Mouse (Mus musculus): Measurements from ENCODE around the gene Dynlrb2. TPM values are rescaled to one million over a fixed set of nuclear protein-coding genes. Genes with fewer than 3 reads are reported as not detected.

The Dynlrb2 gene
- polyA plus RNA-seq, 1 experiment from 2014 or later: not detected

DNA sequence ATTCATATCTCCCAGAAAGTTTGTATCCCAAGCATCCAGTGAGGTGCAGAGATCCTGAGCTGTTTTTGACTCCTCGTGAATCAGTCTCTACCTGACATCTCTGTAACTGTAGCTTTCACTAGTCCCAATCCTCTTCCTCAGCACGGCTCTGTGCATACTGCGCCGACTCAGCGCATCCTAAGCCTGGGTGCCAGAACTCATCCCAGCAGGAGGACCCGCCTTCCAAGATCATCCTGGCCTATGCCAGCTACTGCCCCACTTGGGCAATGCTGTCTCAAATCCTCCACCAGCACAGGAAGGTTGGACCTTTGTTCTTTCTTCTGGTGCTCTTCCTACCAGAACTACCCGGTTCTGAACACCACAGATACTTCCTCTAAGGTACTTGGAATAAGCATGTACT is 20.1 kb downstream of the Dynlrb2 start:
- H3K27ac ChIP-seq (ENCODE audit: low read depth): no peak overlapping the region
- H3K4me1 ChIP-seq (replicated peaks; ENCODE audit: control insufficient read depth, insufficient read depth, low read length): no peaks in the 10 kb centered on the region
- no peak for ATAC-seq (replicated peaks; ENCODE audit: low FRiP score, low TSS enrichment, low read depth)
- no peaks in the 10 kb centered on the region for H3K9me3 ChIP-seq (ENCODE audit: control insufficient read depth, low read length)
- H3K4me3 ChIP-seq (ENCODE audit: low read depth, low read length): no peak overlapping the region
- WGBS: 82% methylated on average over 7 of the region's 7 CpGs
- H3K4me2 ChIP-seq (ENCODE audit: low read length): no peak overlapping the region
- H3K27me3 ChIP-seq (replicated peaks; ENCODE audit: control insufficient read depth, insufficient read depth, low read length): no peaks in the 10 kb centered on the region
- DNase-seq (ENCODE audit: low spot score): no peak
- no peak overlapping the region for H3K9ac ChIP-seq (ENCODE audit: low read length)
- no peaks in the 10 kb centered on the region for H3K36me3 ChIP-seq (ENCODE audit: control insufficient read depth, insufficient read depth, low read length)

DNA sequence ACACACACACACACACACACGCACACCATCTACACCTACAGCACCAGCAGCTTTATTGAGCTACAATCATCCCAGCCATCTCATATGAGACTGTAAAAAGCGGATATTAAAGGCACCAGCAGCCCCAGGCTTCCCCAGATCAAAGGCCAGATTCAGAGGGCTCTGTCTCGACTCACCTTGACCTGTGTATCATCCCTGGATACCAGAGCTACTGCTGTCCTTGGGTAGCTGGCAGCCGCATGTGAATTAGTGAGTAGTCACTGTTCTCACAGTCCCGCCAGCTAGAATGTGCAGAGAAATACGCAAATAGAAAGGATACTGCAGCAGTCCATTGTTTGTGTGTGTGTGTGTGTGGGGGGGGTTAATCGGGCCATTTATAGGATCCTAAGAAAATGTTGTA is 24.0 kb downstream of the Dynlrb2 start:
- ATAC-seq (replicated peaks; ENCODE audit: low FRiP score, low TSS enrichment, low read depth): no peak
- H3K4me1 ChIP-seq (replicated peaks; ENCODE audit: control insufficient read depth, insufficient read depth, low read length): no peaks in the 10 kb centered on the region
- 78% methylated on average over 7 of the region's 7 CpGs for WGBS
- no peaks in the 10 kb centered on the region for H3K36me3 ChIP-seq (ENCODE audit: control insufficient read depth, insufficient read depth, low read length)
- H3K4me3 ChIP-seq (ENCODE audit: low read depth, low read length): no peak overlapping the region
- no peak overlapping the region for H3K27ac ChIP-seq (ENCODE audit: low read depth)
- no peaks in the 10 kb centered on the region for H3K27me3 ChIP-seq (replicated peaks; ENCODE audit: control insufficient read depth, insufficient read depth, low read length)
- no peak overlapping the region for H3K9ac ChIP-seq (ENCODE audit: low read length)
- no peak for DNase-seq (ENCODE audit: low spot score)
- H3K9me3 ChIP-seq (ENCODE audit: control insufficient read depth, low read length): 0 out of 2 replicates have a peak, but pooled peaks cover 4% of the 10 kb centered on the region
- no peak overlapping the region for H3K4me2 ChIP-seq (ENCODE audit: low read length)

DNA sequence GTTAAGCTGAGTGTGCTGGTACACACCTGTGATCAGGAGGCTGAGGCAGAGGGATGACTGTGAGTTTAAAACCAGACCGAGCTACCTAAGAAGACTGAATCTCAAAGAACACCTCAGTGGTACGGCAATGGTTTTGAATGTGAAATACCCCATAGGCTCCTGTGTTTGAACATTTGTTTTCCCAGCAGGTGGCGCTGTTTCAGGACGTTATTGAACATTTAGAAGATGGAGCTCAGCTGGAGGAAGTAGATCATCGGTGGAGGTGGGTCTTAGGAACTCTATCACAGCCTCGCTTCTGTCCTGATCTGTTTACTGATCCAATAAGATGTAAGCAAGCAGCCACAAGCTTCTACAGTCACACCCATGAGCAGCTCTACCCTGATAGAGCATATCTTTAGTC is 28.3 kb downstream of the Dynlrb2 start:
- H3K4me2 ChIP-seq (ENCODE audit: low read length): no peak overlapping the region
- 72% methylated on average over 6 of the region's 6 CpGs for WGBS
- H3K9me3 ChIP-seq (ENCODE audit: control insufficient read depth, low read length): 0 out of 2 replicates have a peak, but pooled peaks cover 4% of the 10 kb centered on the region
- no peak overlapping the region for H3K9ac ChIP-seq (ENCODE audit: low read length)
- DNase-seq (ENCODE audit: low spot score): no peak
- no peak overlapping the region for H3K27ac ChIP-seq (ENCODE audit: low read depth)
- no peak for ATAC-seq (replicated peaks; ENCODE audit: low FRiP score, low TSS enrichment, low read depth)
- no peaks in the 10 kb centered on the region for H3K27me3 ChIP-seq (replicated peaks; ENCODE audit: control insufficient read depth, insufficient read depth, low read length)
- no peaks in the 10 kb centered on the region for H3K36me3 ChIP-seq (ENCODE audit: control insufficient read depth, insufficient read depth, low read length)
- no peak overlapping the region for H3K4me3 ChIP-seq (ENCODE audit: low read depth, low read length)
- H3K4me1 ChIP-seq (replicated peaks; ENCODE audit: control insufficient read depth, insufficient read depth, low read length): no peaks in the 10 kb centered on the region

DNA sequence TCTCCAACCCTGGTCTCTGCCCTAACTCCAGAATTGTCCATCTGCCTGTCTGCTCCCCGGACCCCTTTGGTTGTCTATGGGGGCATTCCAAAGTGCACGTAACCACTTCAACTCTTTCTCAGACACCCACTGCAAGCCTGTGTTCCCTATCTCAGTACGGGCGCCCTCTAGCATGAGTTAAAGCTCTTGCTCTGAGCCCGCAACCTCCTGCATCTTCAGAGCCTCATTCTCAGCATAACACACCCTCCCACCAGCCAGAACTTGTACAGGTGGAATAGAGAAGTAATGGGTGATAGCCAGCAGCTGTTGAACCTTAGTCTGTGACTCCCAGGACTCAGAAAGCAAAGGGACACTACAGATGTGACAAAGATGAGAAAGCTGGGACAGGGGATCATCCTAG is 32.0 kb downstream of the Dynlrb2 start:
- DNase-seq (ENCODE audit: low spot score): no peak
- WGBS: 78% methylated on average over 5 of the region's 5 CpGs
- Histone ChIP-seq H3K4me2 (ENCODE audit: low read length) (no peak overlapping the region), H3K4me1 (replicated peaks; ENCODE audit: control insufficient read depth, insufficient read depth, low read length) (no peaks in the 10 kb centered on the region), H3K4me3 (ENCODE audit: low read depth, low read length) (no peak overlapping the region), H3K36me3 (ENCODE audit: control insufficient read depth, insufficient read depth, low read length) (no peaks in the 10 kb centered on the region), H3K9ac (ENCODE audit: low read length) (no peak overlapping the region), H3K27ac (ENCODE audit: low read depth) (no peak overlapping the region), H3K9me3 (ENCODE audit: control insufficient read depth, low read length) (0 out of 2 replicates have a peak, but pooled peaks cover 4% of the 10 kb centered on the region), H3K27me3 (replicated peaks; ENCODE audit: control insufficient read depth, insufficient read depth, low read length) (no peaks in the 10 kb centered on the region)
- ATAC-seq (replicated peaks; ENCODE audit: low FRiP score, low TSS enrichment, low read depth): no peak

DNA sequence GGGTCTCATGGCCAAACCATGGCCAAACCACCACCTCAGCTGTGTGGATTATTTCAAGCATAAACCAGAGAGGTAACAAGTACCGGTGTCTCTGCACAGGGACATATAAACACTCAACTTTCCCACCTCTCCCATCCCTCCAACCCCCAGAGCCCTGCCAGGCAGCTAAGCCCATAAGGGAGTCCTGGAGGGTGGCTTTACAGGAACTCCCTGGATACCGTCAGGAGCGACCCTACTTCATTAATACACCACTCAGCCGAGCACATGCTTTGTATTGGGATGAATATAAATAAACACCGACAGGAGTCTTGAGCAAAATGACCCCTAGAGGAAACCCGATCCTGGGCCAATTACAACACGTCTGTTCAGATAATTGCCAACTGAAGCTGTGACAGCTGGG is 34.0 kb downstream of the Dynlrb2 start:
- no peaks in the 10 kb centered on the region for H3K36me3 ChIP-seq (ENCODE audit: control insufficient read depth, insufficient read depth, low read length)
- no peak overlapping the region for H3K4me2 ChIP-seq (ENCODE audit: low read length)
- no peak overlapping the region for H3K9ac ChIP-seq (ENCODE audit: low read length)
- no peak for DNase-seq (ENCODE audit: low spot score)
- H3K4me3 ChIP-seq (ENCODE audit: low read depth, low read length): no peak overlapping the region
- H3K27me3 ChIP-seq (replicated peaks; ENCODE audit: control insufficient read depth, insufficient read depth, low read length): no peaks in the 10 kb centered on the region
- no peaks in the 10 kb centered on the region for H3K4me1 ChIP-seq (replicated peaks; ENCODE audit: control insufficient read depth, insufficient read depth, low read length)
- 23% methylated on average over 7 of the region's 7 CpGs for WGBS
- no peaks in the 10 kb centered on the region for H3K9me3 ChIP-seq (ENCODE audit: control insufficient read depth, low read length)
- no peak for ATAC-seq (replicated peaks; ENCODE audit: low FRiP score, low TSS enrichment, low read depth)
- H3K27ac ChIP-seq (ENCODE audit: low read depth): no peak overlapping the region

DNA sequence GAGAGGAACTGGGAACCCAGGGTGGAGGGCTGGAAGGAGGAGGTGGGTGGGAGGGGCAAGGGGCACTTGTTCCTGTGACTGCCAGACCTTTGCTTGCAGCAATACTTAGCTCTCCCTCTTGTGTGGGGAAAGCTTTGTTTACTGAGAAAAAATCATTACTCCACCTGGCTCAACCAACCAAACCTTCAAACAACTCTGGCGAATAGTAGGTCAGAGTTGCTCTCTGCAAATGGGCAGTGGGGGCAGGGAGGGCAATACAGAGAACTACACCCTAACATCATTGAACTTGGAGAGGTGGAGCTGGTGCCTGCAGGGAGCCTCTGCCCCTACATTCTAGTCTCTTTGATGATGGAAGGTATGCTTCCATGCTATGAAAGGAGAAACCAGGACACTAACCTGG is 35.4 kb downstream of the Dynlrb2 start:
- Histone ChIP-seq H3K9ac (ENCODE audit: low read length) (no peak overlapping the region), H3K9me3 (ENCODE audit: control insufficient read depth, low read length) (no peaks in the 10 kb centered on the region), H3K36me3 (ENCODE audit: control insufficient read depth, insufficient read depth, low read length) (no peaks in the 10 kb centered on the region), H3K4me2 (ENCODE audit: low read length) (no peak overlapping the region), H3K27me3 (replicated peaks; ENCODE audit: control insufficient read depth, insufficient read depth, low read length) (no peaks in the 10 kb centered on the region), H3K4me1 (replicated peaks; ENCODE audit: control insufficient read depth, insufficient read depth, low read length) (no peaks in the 10 kb centered on the region), H3K27ac (ENCODE audit: low read depth) (no peak overlapping the region), H3K4me3 (ENCODE audit: low read depth, low read length) (no peak overlapping the region)
- WGBS: 60% methylated on average over 1 of the region's 1 CpGs
- ATAC-seq (replicated peaks; ENCODE audit: low FRiP score, low TSS enrichment, low read depth) (no peak), DNase-seq (ENCODE audit: low spot score) (no peak)

DNA sequence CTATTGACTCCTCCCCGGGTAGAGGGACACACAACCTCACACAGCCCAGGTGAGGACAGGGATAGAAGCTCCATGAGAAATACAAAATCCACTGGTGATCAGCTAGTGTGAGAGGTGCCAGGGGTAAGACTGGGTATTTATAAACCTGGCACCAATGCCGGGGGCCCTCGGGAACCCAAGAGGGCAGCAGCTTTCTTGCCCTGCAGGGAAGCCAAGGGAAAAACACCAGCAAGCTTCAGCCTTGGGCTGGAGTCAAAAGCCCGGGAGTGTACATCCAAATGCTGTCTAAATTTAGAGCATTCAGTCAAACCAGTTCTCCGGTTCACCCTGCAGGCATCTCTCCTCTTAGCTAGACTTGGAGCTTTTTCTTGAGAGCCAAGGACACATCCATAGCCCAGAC is 38.1 kb downstream of the Dynlrb2 start:
- no peak overlapping the region for H3K9ac ChIP-seq (ENCODE audit: low read length)
- 90% methylated on average over 5 of the region's 5 CpGs for WGBS
- no peaks in the 10 kb centered on the region for H3K36me3 ChIP-seq (ENCODE audit: control insufficient read depth, insufficient read depth, low read length)
- DNase-seq (ENCODE audit: low spot score) (no peak), ATAC-seq (replicated peaks; ENCODE audit: low FRiP score, low TSS enrichment, low read depth) (no peak)
- no peaks in the 10 kb centered on the region for H3K4me1 ChIP-seq (replicated peaks; ENCODE audit: control insufficient read depth, insufficient read depth, low read length)
- H3K9me3 ChIP-seq (ENCODE audit: control insufficient read depth, low read length): no peaks in the 10 kb centered on the region
- H3K27ac ChIP-seq (ENCODE audit: low read depth): no peak overlapping the region
- H3K4me3 ChIP-seq (ENCODE audit: low read depth, low read length): no peak overlapping the region
- H3K27me3 ChIP-seq (replicated peaks; ENCODE audit: control insufficient read depth, insufficient read depth, low read length): no peaks in the 10 kb centered on the region
- no peak overlapping the region for H3K4me2 ChIP-seq (ENCODE audit: low read length)

DNA sequence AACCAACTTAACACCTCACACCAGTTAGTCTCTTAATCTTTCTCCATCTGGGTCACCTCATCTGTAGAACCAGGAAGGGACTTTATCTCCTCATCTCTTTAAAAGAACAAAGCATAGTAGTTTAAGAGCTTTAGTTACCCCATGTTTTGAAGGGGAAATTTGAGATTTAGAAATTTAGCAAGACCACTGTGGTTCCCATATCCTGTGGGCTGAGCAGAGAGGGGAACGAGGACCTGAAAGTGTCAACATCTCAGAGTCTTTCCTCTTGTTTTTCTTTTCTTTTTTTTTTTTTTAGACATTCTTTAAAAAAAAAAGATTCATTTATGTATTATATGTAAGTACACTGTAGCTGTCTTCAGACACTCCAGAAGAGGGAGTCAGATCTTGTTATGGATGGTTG is 38.6 kb downstream of the Dynlrb2 start:
- no peak overlapping the region for H3K27ac ChIP-seq (ENCODE audit: low read depth)
- H3K9ac ChIP-seq (ENCODE audit: low read length): no peak overlapping the region
- no peaks in the 10 kb centered on the region for H3K4me1 ChIP-seq (replicated peaks; ENCODE audit: control insufficient read depth, insufficient read depth, low read length)
- no peaks in the 10 kb centered on the region for H3K27me3 ChIP-seq (replicated peaks; ENCODE audit: control insufficient read depth, insufficient read depth, low read length)
- ATAC-seq (replicated peaks; ENCODE audit: low FRiP score, low TSS enrichment, low read depth): no peak
- H3K4me3 ChIP-seq (ENCODE audit: low read depth, low read length): no peak overlapping the region
- H3K9me3 ChIP-seq (ENCODE audit: control insufficient read depth, low read length): no peaks in the 10 kb centered on the region
- H3K4me2 ChIP-seq (ENCODE audit: low read length): no peak overlapping the region
- no peak for DNase-seq (ENCODE audit: low spot score)
- WGBS: 72% methylated on average over 1 of the region's 1 CpGs
- no peaks in the 10 kb centered on the region for H3K36me3 ChIP-seq (ENCODE audit: control insufficient read depth, insufficient read depth, low read length)

DNA sequence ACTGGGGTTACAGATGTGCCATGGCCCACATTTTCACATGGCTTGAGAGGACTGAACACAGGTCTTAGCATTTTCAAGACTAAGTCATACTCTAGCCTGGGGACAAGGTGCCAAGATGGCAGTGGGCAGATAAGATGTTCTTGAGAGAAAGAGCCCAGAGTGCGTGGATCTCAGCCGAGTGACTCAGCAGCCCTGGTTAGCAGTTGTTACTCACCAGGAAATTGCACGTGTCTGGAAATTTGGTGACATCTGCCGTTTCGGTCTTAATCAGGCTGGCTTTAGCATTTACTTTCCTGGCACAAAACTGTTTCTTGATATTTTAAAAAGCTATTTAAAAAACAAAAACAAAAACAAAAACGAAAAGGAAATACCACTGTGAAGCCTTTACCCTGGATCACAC is 47.5 kb downstream of the Dynlrb2 start:
- no peak overlapping the region for H3K4me3 ChIP-seq (ENCODE audit: low read depth, low read length)
- H3K27me3 ChIP-seq (replicated peaks; ENCODE audit: control insufficient read depth, insufficient read depth, low read length): no peaks in the 10 kb centered on the region
- H3K9ac ChIP-seq (ENCODE audit: low read length): no peak overlapping the region
- DNase-seq (ENCODE audit: low spot score) (no peak), ATAC-seq (replicated peaks; ENCODE audit: low FRiP score, low TSS enrichment, low read depth) (no peak)
- H3K4me1 ChIP-seq (replicated peaks; ENCODE audit: control insufficient read depth, insufficient read depth, low read length): no peaks in the 10 kb centered on the region
- no peaks in the 10 kb centered on the region for H3K9me3 ChIP-seq (ENCODE audit: control insufficient read depth, low read length)
- no peak overlapping the region for H3K4me2 ChIP-seq (ENCODE audit: low read length)
- no peaks in the 10 kb centered on the region for H3K36me3 ChIP-seq (ENCODE audit: control insufficient read depth, insufficient read depth, low read length)
- WGBS: 87% methylated on average over 6 of the region's 6 CpGs
- H3K27ac ChIP-seq (ENCODE audit: low read depth): no peak overlapping the region
